Mouse (Mus musculus): ENCODE measurements around the gene Rasd2. TPM values are rescaled to one million over a fixed set of nuclear protein-coding genes. Genes with fewer than 3 reads are reported as not detected.
A peak's percentile ranks its signal among the peaks of the same experiment; 100 is the strongest.

The Rasd2 gene
- polyA plus RNA-seq, 1 experiment from 2014 or later: 0.57 TPM

- no peak overlapping the region for H3K4me2 ChIP-seq (ENCODE audit: low read length)
- H3K4me3 ChIP-seq (ENCODE audit: control insufficient read depth in 1 of 2, insufficient read depth in 1 of 2, low read depth in 1 of 2, low read length in 2 of 2): no peak overlapping the region
- H3K27ac ChIP-seq (replicated peaks in 1 of 2; ENCODE audit: control insufficient read depth in 1 of 2, insufficient read depth in 1 of 2, low read depth in 2 of 2, low read length in 2 of 2): peak overlapping the region in 1 of 2 experiments; percentile 28; a peak in 1 of 4 replicates
- H3K9ac ChIP-seq (ENCODE audit: low read length): no peak overlapping the region
- 0 out of 2 replicates have a peak, but pooled peaks have one; percentile 52 for ATAC-seq (ENCODE audit: insufficient number of reproducible peaks, insufficient read depth, low FRiP score, low read depth)
- H3K4me1 ChIP-seq (ENCODE audit: control insufficient read depth in 2 of 2, insufficient read depth in 2 of 2, low read length in 2 of 2): peaks cover 0 to 6% of the 10 kb centered on the region in 2 experiments; a peak in 2 of 4 replicates
- H3K9me3 ChIP-seq (ENCODE audit: control insufficient read depth, low read length): no peaks in the 10 kb centered on the region
- H3K27me3 ChIP-seq (ENCODE audit: control insufficient read depth, insufficient read depth, low read length): no peaks in the 10 kb centered on the region; the same call in 1 of the 2 replicates
- no peaks in the 10 kb centered on the region for H3K36me3 ChIP-seq (ENCODE audit: control insufficient read depth, insufficient read depth, low read length)
Measured at GRCm38 (mm10) chr8:75198300-75198699, 15.4 kb upstream of the Rasd2 start.

GRCm38 (mm10) chr8:75198988-75199765 is 14.6 kb upstream of the Rasd2 start:
- Histone ChIP-seq H3K4me2 (ENCODE audit: low read length) (no peak overlapping the region), H3K27ac (replicated peaks in 1 of 2; ENCODE audit: control insufficient read depth in 1 of 2, insufficient read depth in 1 of 2, low read depth in 2 of 2, low read length in 2 of 2) (no peak overlapping the region), H3K9ac (ENCODE audit: low read length) (no peak overlapping the region), H3K4me1 (ENCODE audit: control insufficient read depth in 2 of 2, insufficient read depth in 2 of 2, low read length in 2 of 2) (peaks cover 0 to 6% of the 10 kb centered on the region in 2 experiments; a peak in 2 of 4 replicates), H3K4me3 (ENCODE audit: control insufficient read depth in 1 of 2, insufficient read depth in 1 of 2, low read depth in 1 of 2, low read length in 2 of 2) (no peak overlapping the region), H3K27me3 (ENCODE audit: control insufficient read depth, insufficient read depth, low read length) (no peaks in the 10 kb centered on the region; the same call in 1 of the 2 replicates), H3K9me3 (ENCODE audit: control insufficient read depth, low read length) (no peaks in the 10 kb centered on the region), H3K36me3 (ENCODE audit: control insufficient read depth, insufficient read depth, low read length) (no peaks in the 10 kb centered on the region)
- no peak for ATAC-seq (ENCODE audit: insufficient number of reproducible peaks, insufficient read depth, low FRiP score, low read depth)
- 58% methylated on average over 5 of the region's 5 CpGs for WGBS

- Histone ChIP-seq H3K4me1 (ENCODE audit: control insufficient read depth in 2 of 2, insufficient read depth in 2 of 2, low read length in 2 of 2) (peaks cover 0 to 6% of the 10 kb centered on the region in 2 experiments; a peak in 2 of 4 replicates), H3K4me2 (ENCODE audit: low read length) (no peak overlapping the region), H3K36me3 (ENCODE audit: control insufficient read depth, insufficient read depth, low read length) (no peaks in the 10 kb centered on the region), H3K9ac (ENCODE audit: low read length) (no peak overlapping the region), H3K27me3 (ENCODE audit: control insufficient read depth, insufficient read depth, low read length) (no peaks in the 10 kb centered on the region; the same call in 1 of the 2 replicates), H3K27ac (replicated peaks in 1 of 2; ENCODE audit: control insufficient read depth in 1 of 2, insufficient read depth in 1 of 2, low read depth in 2 of 2, low read length in 2 of 2) (no peak overlapping the region), H3K9me3 (ENCODE audit: control insufficient read depth, low read length) (no peaks in the 10 kb centered on the region), H3K4me3 (ENCODE audit: control insufficient read depth in 1 of 2, insufficient read depth in 1 of 2, low read depth in 1 of 2, low read length in 2 of 2) (no peak overlapping the region)
- 56% methylated on average over 1 of the region's 1 CpGs for WGBS
- no peak for ATAC-seq (ENCODE audit: insufficient number of reproducible peaks, insufficient read depth, low FRiP score, low read depth)
Measured at GRCm38 (mm10) chr8:75199914-75200313, 13.8 kb upstream of the Rasd2 start.

DNA sequence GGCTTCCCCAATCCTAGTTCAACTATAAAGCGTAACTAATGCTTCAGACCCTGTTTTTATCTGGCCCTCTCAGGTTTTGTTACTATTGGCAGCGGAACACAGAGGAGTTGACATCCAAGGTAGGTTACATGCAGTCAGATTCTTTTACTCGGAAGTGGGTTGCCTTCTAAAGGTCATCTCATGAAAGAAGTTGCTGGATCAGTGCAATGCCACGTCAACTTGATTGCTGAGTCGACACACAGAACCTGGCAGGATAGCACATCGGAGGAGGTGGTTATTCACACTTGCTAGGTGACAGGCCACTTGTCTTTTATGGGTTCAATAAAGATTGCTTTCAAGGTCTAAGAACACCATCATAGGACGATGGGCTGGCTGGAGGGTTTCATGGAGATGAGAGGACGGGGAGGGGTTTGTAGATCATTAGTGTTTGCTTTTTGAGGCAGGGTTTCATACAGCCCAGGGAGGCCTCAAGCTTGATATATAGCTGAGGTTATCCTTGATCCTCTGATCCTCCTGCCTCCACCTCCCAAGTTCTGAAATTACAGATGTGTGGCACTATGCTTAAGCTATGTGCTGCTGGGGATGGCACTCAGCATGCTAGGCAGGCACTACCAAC is 11.6 kb upstream of the Rasd2 start:
- no peak overlapping the region for H3K27ac ChIP-seq (replicated peaks in 1 of 2; ENCODE audit: control insufficient read depth in 1 of 2, insufficient read depth in 1 of 2, low read depth in 2 of 2, low read length in 2 of 2)
- H3K36me3 ChIP-seq (ENCODE audit: control insufficient read depth, insufficient read depth, low read length): no peaks in the 10 kb centered on the region
- 72% methylated on average over 8 of the region's 8 CpGs for WGBS
- peaks cover 0 to 6% of the 10 kb centered on the region in 2 experiments; a peak in 2 of 4 replicates for H3K4me1 ChIP-seq (ENCODE audit: control insufficient read depth in 2 of 2, insufficient read depth in 2 of 2, low read length in 2 of 2)
- H3K27me3 ChIP-seq (ENCODE audit: control insufficient read depth, insufficient read depth, low read length): no peaks in the 10 kb centered on the region
- no peak overlapping the region for H3K4me2 ChIP-seq (ENCODE audit: low read length)
- H3K4me3 ChIP-seq (ENCODE audit: control insufficient read depth in 1 of 2, insufficient read depth in 1 of 2, low read depth in 1 of 2, low read length in 2 of 2): no peak overlapping the region
- H3K9me3 ChIP-seq (ENCODE audit: control insufficient read depth, low read length): no peaks in the 10 kb centered on the region
- H3K9ac ChIP-seq (ENCODE audit: low read length): no peak overlapping the region
- ATAC-seq (ENCODE audit: insufficient number of reproducible peaks, insufficient read depth, low FRiP score, low read depth): no peak

DNA sequence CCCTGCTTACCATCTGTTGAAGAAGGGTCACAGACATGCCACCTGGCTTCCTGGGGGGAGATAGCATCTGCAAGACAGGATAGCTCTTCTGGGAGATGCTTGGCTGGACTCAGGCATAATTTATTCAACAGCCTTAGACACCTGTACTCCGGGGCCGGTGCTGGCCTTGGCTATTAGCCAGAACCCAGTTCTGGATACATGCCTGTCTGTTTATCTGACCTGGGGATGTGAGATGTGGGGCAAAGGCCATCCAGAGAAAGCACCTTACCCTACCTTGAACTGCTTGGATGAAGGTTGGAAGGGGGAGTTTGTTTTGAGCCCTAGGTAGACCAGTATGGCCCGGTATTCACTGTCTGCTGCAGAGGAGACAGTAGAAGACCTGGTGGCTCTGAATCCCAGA is 10.8 kb upstream of the Rasd2 start:
- no peak for ATAC-seq (ENCODE audit: insufficient number of reproducible peaks, insufficient read depth, low FRiP score, low read depth)
- Histone ChIP-seq H3K4me2 (ENCODE audit: low read length) (no peak overlapping the region), H3K9me3 (ENCODE audit: control insufficient read depth, low read length) (no peaks in the 10 kb centered on the region), H3K36me3 (ENCODE audit: control insufficient read depth, insufficient read depth, low read length) (no peaks in the 10 kb centered on the region), H3K4me1 (ENCODE audit: control insufficient read depth in 2 of 2, insufficient read depth in 2 of 2, low read length in 2 of 2) (peaks cover 0 to 6% of the 10 kb centered on the region in 2 experiments; a peak in 2 of 4 replicates), H3K27me3 (ENCODE audit: control insufficient read depth, insufficient read depth, low read length) (no peaks in the 10 kb centered on the region), H3K27ac (replicated peaks in 1 of 2; ENCODE audit: control insufficient read depth in 1 of 2, insufficient read depth in 1 of 2, low read depth in 2 of 2, low read length in 2 of 2) (no peak overlapping the region), H3K4me3 (ENCODE audit: control insufficient read depth in 1 of 2, insufficient read depth in 1 of 2, low read depth in 1 of 2, low read length in 2 of 2) (no peak overlapping the region), H3K9ac (ENCODE audit: low read length) (no peak overlapping the region)
- 77% methylated on average over 3 of the region's 3 CpGs for WGBS

GRCm38 (mm10) chr8:75203420-75203819 is 10.3 kb upstream of the Rasd2 start:
- Histone ChIP-seq H3K4me3 (ENCODE audit: control insufficient read depth in 1 of 2, insufficient read depth in 1 of 2, low read depth in 1 of 2, low read length in 2 of 2) (no peak overlapping the region), H3K4me1 (ENCODE audit: control insufficient read depth in 2 of 2, insufficient read depth in 2 of 2, low read length in 2 of 2) (peaks cover 0 to 6% of the 10 kb centered on the region in 2 experiments; a peak in 2 of 4 replicates), H3K9me3 (ENCODE audit: control insufficient read depth, low read length) (no peaks in the 10 kb centered on the region), H3K36me3 (ENCODE audit: control insufficient read depth, insufficient read depth, low read length) (no peaks in the 10 kb centered on the region), H3K27ac (replicated peaks in 1 of 2; ENCODE audit: control insufficient read depth in 1 of 2, insufficient read depth in 1 of 2, low read depth in 2 of 2, low read length in 2 of 2) (no peak overlapping the region), H3K27me3 (ENCODE audit: control insufficient read depth, insufficient read depth, low read length) (peaks cover 5% of the 10 kb centered on the region; the same call in 1 of the 2 replicates), H3K4me2 (ENCODE audit: low read length) (no peak overlapping the region), H3K9ac (ENCODE audit: low read length) (no peak overlapping the region)
- ATAC-seq (ENCODE audit: insufficient number of reproducible peaks, insufficient read depth, low FRiP score, low read depth): no peak
- WGBS: 83% methylated on average over 2 of the region's 2 CpGs

GRCm38 (mm10) chr8:75204190-75204868 is 9.4 kb upstream of the Rasd2 start:
- no peaks in the 10 kb centered on the region for H3K36me3 ChIP-seq (ENCODE audit: control insufficient read depth, insufficient read depth, low read length)
- no peak overlapping the region for H3K4me2 ChIP-seq (ENCODE audit: low read length)
- peaks cover 0 to 6% of the 10 kb centered on the region in 2 experiments; a peak in 2 of 4 replicates for H3K4me1 ChIP-seq (ENCODE audit: control insufficient read depth in 2 of 2, insufficient read depth in 2 of 2, low read length in 2 of 2)
- H3K9me3 ChIP-seq (ENCODE audit: control insufficient read depth, low read length): no peaks in the 10 kb centered on the region
- H3K27ac ChIP-seq (replicated peaks in 1 of 2; ENCODE audit: control insufficient read depth in 1 of 2, insufficient read depth in 1 of 2, low read depth in 2 of 2, low read length in 2 of 2): no peak overlapping the region
- peaks cover 12% of the 10 kb centered on the region for H3K27me3 ChIP-seq (ENCODE audit: control insufficient read depth, insufficient read depth, low read length)
- 75% methylated on average over 13 of the region's 13 CpGs for WGBS
- H3K9ac ChIP-seq (ENCODE audit: low read length): no peak overlapping the region
- H3K4me3 ChIP-seq (ENCODE audit: control insufficient read depth in 1 of 2, insufficient read depth in 1 of 2, low read depth in 1 of 2, low read length in 2 of 2): no peak overlapping the region
- ATAC-seq (ENCODE audit: insufficient number of reproducible peaks, insufficient read depth, low FRiP score, low read depth): no peak

Measured in heart, embryonic 14.5 days (tissue).